Mouse (Mus musculus): ENCODE measurements at regions not wholly inside any gene's neighbourhood (a gene's known extent, or its start where the extent isn't known, plus 50 kb on each side); places are given as distances from the start of the nearest gene placed in this dataset.

GRCm38 (mm10) chr13:72195881-72196280 lies 232.4 kb upstream of the Irx1 start:
- H3K36me3 ChIP-seq: no peaks in the 10 kb centered on the region
- H3K27ac ChIP-seq: no peak overlapping the region
- H3K9me3 ChIP-seq: no peaks in the 10 kb centered on the region
- H3K4me1 ChIP-seq: peaks cover 8% of the 10 kb centered on the region; the same call in 1 of the 2 replicates
- no peak for ATAC-seq (ENCODE audit: insufficient number of reproducible peaks, low FRiP score, low TSS enrichment, low read depth)
- no peak overlapping the region for H3K4me2 ChIP-seq
- H3K4me3 ChIP-seq: no peak overlapping the region
- WGBS: 91% methylated on average over 2 of the region's 2 CpGs
- H3K27me3 ChIP-seq: no peaks in the 10 kb centered on the region
- no peak overlapping the region for H3K9ac ChIP-seq

DNA sequence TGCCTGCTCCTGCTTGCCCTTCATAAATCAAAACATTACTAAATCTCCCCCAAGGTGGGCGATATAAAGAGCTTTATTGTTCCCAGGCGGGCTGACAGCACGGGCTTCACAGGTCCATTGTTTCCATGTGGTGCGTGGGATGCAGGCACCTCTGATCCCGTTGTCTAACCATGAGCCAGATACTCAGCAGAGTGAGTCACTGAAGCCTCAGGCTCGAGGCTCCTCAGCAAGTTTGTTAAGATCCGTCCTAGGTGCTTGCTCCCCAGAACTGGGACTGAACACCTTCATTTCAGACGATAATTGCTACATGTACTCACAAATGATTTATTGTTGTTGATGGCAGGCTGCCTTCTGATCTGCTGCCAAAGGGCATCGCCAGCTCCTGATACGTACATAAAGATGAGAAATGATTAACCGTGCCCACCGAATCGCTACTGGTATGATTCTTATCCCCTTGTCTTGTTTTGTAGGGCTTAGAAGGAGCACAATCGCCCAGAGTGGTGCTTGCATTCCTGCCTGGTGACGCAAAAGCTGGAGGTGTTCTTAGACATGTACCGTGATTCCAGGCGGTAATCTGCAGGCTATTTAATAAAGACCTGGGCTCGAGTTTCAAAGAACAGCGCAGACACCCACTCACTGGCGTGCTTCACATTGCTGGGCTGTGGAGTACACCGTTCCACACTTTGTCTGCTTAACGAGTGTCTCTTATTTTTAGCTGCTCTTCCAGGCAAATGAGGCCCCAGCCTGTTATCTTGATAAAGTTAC lies 235.0 kb upstream of the Irx1 start:
- no peak overlapping the region for H3K4me2 ChIP-seq
- ATAC-seq (ENCODE audit: insufficient number of reproducible peaks, low FRiP score, low TSS enrichment, low read depth): no peak; the same call in 1 of the 2 replicates
- no peaks in the 10 kb centered on the region for H3K36me3 ChIP-seq
- no peak overlapping the region for H3K4me3 ChIP-seq
- no peak overlapping the region for H3K9ac ChIP-seq
- no peaks in the 10 kb centered on the region for H3K9me3 ChIP-seq
- peaks cover 8% of the 10 kb centered on the region; the same call in 1 of the 2 replicates for H3K4me1 ChIP-seq
- H3K27ac ChIP-seq: 0 out of 2 replicates have a peak overlapping the region, but pooled peaks have one; percentile 22
- H3K27me3 ChIP-seq: no peaks in the 10 kb centered on the region
- 17% methylated on average over 22 of the region's 22 CpGs for WGBS

GRCm38 (mm10) chr13:72209518-72209917 lies 246.0 kb upstream of the Irx1 start:
- WGBS: 68% methylated on average over 5 of the region's 5 CpGs
- H3K27me3 ChIP-seq: peaks cover 4% of the 10 kb centered on the region; the same call in 1 of the 2 replicates
- no peaks in the 10 kb centered on the region for H3K36me3 ChIP-seq
- H3K9ac ChIP-seq: no peak overlapping the region
- no peaks in the 10 kb centered on the region for H3K4me1 ChIP-seq
- H3K4me2 ChIP-seq: no peak overlapping the region
- H3K27ac ChIP-seq: no peak overlapping the region
- H3K9me3 ChIP-seq: no peaks in the 10 kb centered on the region
- H3K4me3 ChIP-seq: no peak overlapping the region
- no peak for ATAC-seq (ENCODE audit: insufficient number of reproducible peaks, low FRiP score, low TSS enrichment, low read depth)

GRCm38 (mm10) chr13:72209946-72210456 lies 246.5 kb upstream of the Irx1 start:
- H3K9me3 ChIP-seq: no peaks in the 10 kb centered on the region
- H3K4me3 ChIP-seq: no peak overlapping the region
- H3K27me3 ChIP-seq: peaks cover 4% of the 10 kb centered on the region; the same call in 1 of the 2 replicates
- H3K4me2 ChIP-seq: no peak overlapping the region
- ATAC-seq (ENCODE audit: insufficient number of reproducible peaks, low FRiP score, low TSS enrichment, low read depth): no peak
- no peaks in the 10 kb centered on the region for H3K36me3 ChIP-seq
- no peaks in the 10 kb centered on the region for H3K4me1 ChIP-seq
- no peak overlapping the region for H3K9ac ChIP-seq
- H3K27ac ChIP-seq: no peak overlapping the region
- 11% methylated on average over 10 of the region's 10 CpGs for WGBS

GRCm38 (mm10) chr13:72210474-72211309 lies 247.2 kb upstream of the Irx1 start:
- Histone ChIP-seq H3K4me2 (no peak overlapping the region), H3K4me3 (no peak overlapping the region), H3K9ac (no peak overlapping the region), H3K27ac (no peak overlapping the region), H3K4me1 (no peaks in the 10 kb centered on the region), H3K36me3 (no peaks in the 10 kb centered on the region), H3K9me3 (no peaks in the 10 kb centered on the region), H3K27me3 (peaks cover 4% of the 10 kb centered on the region; the same call in 1 of the 2 replicates)
- 49% methylated on average over 7 of the region's 7 CpGs for WGBS
- no peak for ATAC-seq (ENCODE audit: insufficient number of reproducible peaks, low FRiP score, low TSS enrichment, low read depth)

DNA sequence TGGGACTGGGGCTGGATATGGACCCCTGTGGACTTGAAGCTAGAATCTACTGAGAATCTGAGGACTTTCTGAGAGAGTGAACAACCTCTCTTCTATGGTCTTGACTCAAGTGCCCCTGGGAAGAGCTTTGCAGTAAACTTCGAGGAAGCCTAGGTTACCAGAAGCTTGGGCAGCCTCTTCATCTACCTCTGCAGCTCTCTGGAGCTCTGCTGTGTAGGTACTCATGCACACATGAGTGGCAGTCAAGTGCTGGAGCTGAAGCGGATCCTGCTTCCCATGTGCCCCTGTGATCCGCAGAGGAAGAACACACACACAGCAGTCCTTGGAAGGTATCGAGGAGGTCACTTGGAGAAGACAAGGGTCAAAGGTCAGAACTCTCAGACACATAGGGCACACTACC lies 248.2 kb upstream of the Irx1 start:
- ATAC-seq (ENCODE audit: insufficient number of reproducible peaks, low FRiP score, low TSS enrichment, low read depth): no peak

GRCm38 (mm10) chr13:72212747-72213146 lies 249.2 kb upstream of the Irx1 start:
- H3K9ac ChIP-seq: no peak overlapping the region
- no peaks in the 10 kb centered on the region for H3K4me1 ChIP-seq
- no peaks in the 10 kb centered on the region for H3K9me3 ChIP-seq
- 49% methylated on average over 2 of the region's 2 CpGs for WGBS
- ATAC-seq (ENCODE audit: insufficient number of reproducible peaks, low FRiP score, low TSS enrichment, low read depth): no peak
- no peak overlapping the region for H3K4me3 ChIP-seq
- peaks cover 4% of the 10 kb centered on the region; the same call in 1 of the 2 replicates for H3K27me3 ChIP-seq
- no peak overlapping the region for H3K27ac ChIP-seq
- no peaks in the 10 kb centered on the region for H3K36me3 ChIP-seq
- H3K4me2 ChIP-seq: no peak overlapping the region

More for the DNA sequence above, 248.2 kb upstream of the Irx1 start:
- H3K4me3 ChIP-seq: no peak overlapping the region
- no peaks in the 10 kb centered on the region for H3K4me1 ChIP-seq
- no peak overlapping the region for H3K27ac ChIP-seq
- WGBS: 83% methylated on average over 4 of the region's 4 CpGs
- no peaks in the 10 kb centered on the region for H3K36me3 ChIP-seq
- H3K27me3 ChIP-seq: peaks cover 4% of the 10 kb centered on the region; the same call in 1 of the 2 replicates
- no peak overlapping the region for H3K9ac ChIP-seq
- H3K9me3 ChIP-seq: no peaks in the 10 kb centered on the region
- no peak overlapping the region for H3K4me2 ChIP-seq

GRCm38 (mm10) chr13:72219329-72219728 lies 255.8 kb upstream of the Irx1 start:
- Histone ChIP-seq H3K27ac (no peak overlapping the region), H3K4me1 (no peaks in the 10 kb centered on the region)
- ATAC-seq (ENCODE audit: insufficient number of reproducible peaks, low FRiP score, low TSS enrichment, low read depth): no peak

DNA sequence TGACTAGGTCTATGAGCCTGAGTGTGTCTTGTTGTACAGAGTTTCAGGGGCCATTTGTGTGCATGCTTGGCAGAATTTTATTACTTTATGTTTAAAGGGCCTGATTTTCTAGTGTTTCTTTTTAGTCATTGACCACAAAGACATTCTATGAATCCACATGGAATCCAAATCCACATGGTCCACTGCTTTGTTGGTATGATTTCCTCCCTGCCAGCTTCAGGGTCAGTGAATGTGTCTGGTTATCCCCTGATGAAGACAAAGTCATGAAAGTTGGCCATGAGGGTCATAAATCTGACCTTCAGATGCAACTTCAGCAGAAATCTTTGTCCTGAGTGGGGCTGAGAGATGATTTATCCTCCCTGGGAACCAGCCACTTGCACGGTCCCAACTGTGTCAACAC lies 263.6 kb upstream of the Irx1 start:
- Histone ChIP-seq H3K4me2 (no peak overlapping the region), H3K9ac (no peak overlapping the region), H3K9me3 (no peaks in the 10 kb centered on the region), H3K4me3 (no peak overlapping the region), H3K27ac (no peak overlapping the region), H3K4me1 (no peaks in the 10 kb centered on the region), H3K27me3 (no peaks in the 10 kb centered on the region), H3K36me3 (no peaks in the 10 kb centered on the region)
- ATAC-seq (ENCODE audit: insufficient number of reproducible peaks, low FRiP score, low TSS enrichment, low read depth): no peak
- 94% methylated on average over 1 of the region's 1 CpGs for WGBS

More at GRCm38 (mm10) chr13:72219329-72219728, 255.8 kb upstream of the Irx1 start:
- Histone ChIP-seq H3K4me3 (no peak overlapping the region), H3K9ac (no peak overlapping the region), H3K27me3 (no peaks in the 10 kb centered on the region), H3K4me2 (no peak overlapping the region), H3K36me3 (no peaks in the 10 kb centered on the region), H3K9me3 (no peaks in the 10 kb centered on the region)
- 78% methylated on average over 2 of the region's 2 CpGs for WGBS

DNA sequence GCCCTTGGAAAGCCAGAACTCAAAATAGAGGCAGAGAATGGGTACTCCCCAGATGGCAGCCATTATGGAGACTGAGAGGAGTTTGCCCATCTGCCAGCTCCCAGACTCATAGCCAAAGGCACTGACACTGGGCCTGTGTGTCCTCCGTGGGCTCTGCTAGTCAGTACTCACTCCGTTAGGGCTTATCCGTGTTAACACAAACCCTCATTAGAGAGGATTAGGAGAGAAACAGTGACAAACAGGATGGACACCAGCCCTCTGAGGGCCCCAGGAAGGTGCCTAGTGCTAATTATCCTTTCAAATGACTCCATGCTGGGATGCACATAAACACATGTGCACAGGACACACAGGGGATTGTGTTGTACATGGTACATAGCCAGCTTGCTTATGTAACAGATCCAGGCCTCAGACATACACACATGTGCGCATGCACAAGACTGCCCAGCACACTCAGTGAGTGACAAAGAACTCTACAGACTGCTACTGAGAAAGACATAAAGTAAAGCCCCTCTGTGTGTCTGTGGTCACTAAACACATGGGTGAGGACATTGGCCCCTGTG lies 267.6 kb upstream of the Irx1 start:
- Histone ChIP-seq H3K36me3 (no peaks in the 10 kb centered on the region), H3K4me3 (no peak overlapping the region), H3K4me1 (no peaks in the 10 kb centered on the region), H3K9ac (no peak overlapping the region), H3K27ac (no peak overlapping the region), H3K9me3 (no peaks in the 10 kb centered on the region), H3K4me2 (no peak overlapping the region), H3K27me3 (no peaks in the 10 kb centered on the region)
- no peak for ATAC-seq (ENCODE audit: insufficient number of reproducible peaks, low FRiP score, low TSS enrichment, low read depth)
- WGBS: 53% methylated on average over 4 of the region's 4 CpGs

- H3K27ac ChIP-seq: no peak overlapping the region
- no peak for ATAC-seq (ENCODE audit: insufficient number of reproducible peaks, low FRiP score, low TSS enrichment, low read depth)
- H3K9ac ChIP-seq: no peak overlapping the region
Observed at GRCm38 (mm10) chr13:72232080-72232479, 268.6 kb upstream of the Irx1 start.

More at GRCm38 (mm10) chr13:72232080-72232479, 268.6 kb upstream of the Irx1 start:
- Histone ChIP-seq H3K4me2 (no peak overlapping the region), H3K27me3 (no peaks in the 10 kb centered on the region), H3K4me1 (no peaks in the 10 kb centered on the region), H3K36me3 (no peaks in the 10 kb centered on the region), H3K4me3 (no peak overlapping the region), H3K9me3 (no peaks in the 10 kb centered on the region)
